Mouse (Mus musculus) heart, embryonic 16.5 days (tissue): ENCODE results near the gene Fcnb. TPM values are rescaled to one million over a fixed set of nuclear protein-coding genes. Genes with fewer than 3 reads are reported as not detected.

Experiments used
- ATAC-seq: fragments of 200-750 bp; cut with Nextera tagmentation; replicated peaks from 2 replicates; pipeline ENCODE4 v1.8.0; 2017; ENCODE audit warnings: moderate number of reproducible peaks; ENCODE audit not compliant: insufficient read depth, low FRiP score; ENCODE audit errors: extremely low read depth
- H3K27ac ChIP-seq: fragments of 300-500 bp; sonication (generic); 2 replicates; pipeline ENCODE4 v1.5.1; 2014; ENCODE audit warnings: mild to moderate bottlenecking, low read length, control low read depth, moderate library complexity
- H3K27me3 ChIP-seq: fragments of 300-500 bp; sonication (generic); 2 replicates; pipeline ENCODE4 v1.6.1; 2014; ENCODE audit warnings: low read length, mixed read lengths; ENCODE audit not compliant: control insufficient read depth, insufficient read depth
- H3K36me3 ChIP-seq: fragments of 300-500 bp; sonication (generic); 2 replicates; pipeline ENCODE4 v1.6.1; 2014; ENCODE audit not compliant: control insufficient read depth, insufficient read depth
- H3K4me1 ChIP-seq: fragments of 300-500 bp; sonication (generic); 2 replicates; pipeline ENCODE4 v1.6.1; 2014; ENCODE audit warnings: low read length, mixed read lengths; ENCODE audit not compliant: control insufficient read depth, insufficient read depth
- H3K4me2 ChIP-seq: fragments of 300-500 bp; sonication (generic); 2 replicates; pipeline ENCODE4 v1.6.1; 2014; ENCODE audit warnings: low read depth, mild to moderate bottlenecking, control low read depth, low read length
- H3K4me3 ChIP-seq: fragments of 300-500 bp; sonication (generic); 2 replicates; pipeline ENCODE4 v1.5.1; 2014; ENCODE audit warnings: mild to moderate bottlenecking, control low read depth, low read length
- H3K9ac ChIP-seq: fragments of 300-500 bp; sonication (generic); 2 replicates; pipeline ENCODE4 v1.6.1; 2014; ENCODE audit warnings: low read length, control low read depth
- H3K9me3 ChIP-seq: fragments of 300-500 bp; sonication (generic); replicated peaks from 2 replicates; pipeline ENCODE4 v1.6.1; 2016; ENCODE audit warnings: low read length; ENCODE audit not compliant: control insufficient read depth
- WGBS: fragments of 180-500 bp; shearing (Covaris S2); extraction: QIAGEN DNeasy Blood & Tissue Kit; methylation state at CpG from one replicate; pipeline ENCODE4 v1.1.7; 2014; 5-methylcytosine and 5-hydroxymethylcytosine counted together
- polyA plus RNA-seq: library from polyadenylated mRNA; unstranded; fragments of >200 nt; fragmentation: Nextera tagmentation; extraction: Ambion mirVana; gene quantifications from 2 replicates; pipeline ENCODE4 v1.2.1, GENCODE M21; 2015

Gene Fcnb
- polyA plus RNA-seq, 1 experiment from 2014 or later = 0.47 TPM

- Histone ChIP-seq H3K9ac (no peak overlapping the region), H3K4me3 (no peak overlapping the region), H3K27me3 (no peaks in the 10 kb centered on the region), H3K36me3 (no peaks in the 10 kb centered on the region), H3K9me3 (no peaks in the 10 kb centered on the region), H3K27ac (no peak overlapping the region), H3K4me1 (peaks cover 10% of the 10 kb centered on the region), H3K4me2 (no peak overlapping the region)
- no peak for ATAC-seq
- WGBS = 88% methylated on average over 10 of the region's 10 CpGs
Measured at GRCm38 (mm10) chr2:28039647-28040325, 44.9 kb downstream of the Fcnb start.

- Histone ChIP-seq H3K4me2 (no peak overlapping the region), H3K4me3 (no peak overlapping the region), H3K9ac (no peak overlapping the region), H3K27me3 (no peaks in the 10 kb centered on the region), H3K36me3 (no peaks in the 10 kb centered on the region), H3K9me3 (no peaks in the 10 kb centered on the region), H3K27ac (no peak overlapping the region), H3K4me1 (peaks cover 10% of the 10 kb centered on the region)
- no peak for ATAC-seq
- WGBS = 75% methylated on average over 14 of the region's 14 CpGs
Measured at GRCm38 (mm10) chr2:28038391-28039096, 46.1 kb downstream of the Fcnb start.

- Histone ChIP-seq H3K4me2 (no peak overlapping the region), H3K9me3 (no peaks in the 10 kb centered on the region), H3K27me3 (no peaks in the 10 kb centered on the region), H3K27ac (0 out of 2 replicates have a peak overlapping the region, but pooled peaks have one; percentile 7), H3K36me3 (no peaks in the 10 kb centered on the region), H3K4me1 (peaks cover 10% of the 10 kb centered on the region), H3K9ac (no peak overlapping the region), H3K4me3 (no peak overlapping the region)
- ATAC-seq = peak; percentile 49; the same call in 1 of the 2 replicates
- 48% methylated on average over 12 of the region's 12 CpGs for WGBS
Measured at GRCm38 (mm10) chr2:28037505-28038390, 46.9 kb downstream of the Fcnb start.

- Histone ChIP-seq H3K4me1 (peaks cover 10% of the 10 kb centered on the region), H3K9me3 (no peaks in the 10 kb centered on the region), H3K4me3 (no peak overlapping the region), H3K27ac (no peak overlapping the region), H3K36me3 (no peaks in the 10 kb centered on the region), H3K4me2 (no peak overlapping the region), H3K27me3 (no peaks in the 10 kb centered on the region), H3K9ac (no peak overlapping the region)
- 83% methylated on average over 13 of the region's 13 CpGs for WGBS
- ATAC-seq = no peak
Measured at GRCm38 (mm10) chr2:28036788-28037187, 47.9 kb downstream of the Fcnb start.

GRCm38 (mm10) chr2:28034011-28034710 lies 50.5 kb downstream of the Fcnb start:
- H3K27me3 ChIP-seq = no peaks in the 10 kb centered on the region
- H3K9me3 ChIP-seq = no peaks in the 10 kb centered on the region
- H3K27ac ChIP-seq = no peak overlapping the region
- no peak overlapping the region for H3K4me2 ChIP-seq
- H3K4me3 ChIP-seq = no peak overlapping the region
- WGBS = 80% methylated on average over 13 of the region's 13 CpGs
- no peak for ATAC-seq
- H3K36me3 ChIP-seq = no peaks in the 10 kb centered on the region; the same call in 1 of the 2 replicates
- H3K9ac ChIP-seq = no peak overlapping the region
- peaks cover 10% of the 10 kb centered on the region for H3K4me1 ChIP-seq

GRCm38 (mm10) chr2:28032469-28032868 lies 52.2 kb downstream of the Fcnb start:
- no peak overlapping the region for H3K9ac ChIP-seq
- no peaks in the 10 kb centered on the region for H3K9me3 ChIP-seq
- H3K36me3 ChIP-seq = peaks cover 3% of the 10 kb centered on the region; the same call in 1 of the 2 replicates
- H3K4me3 ChIP-seq = no peak overlapping the region
- H3K4me1 ChIP-seq = peaks cover 2% of the 10 kb centered on the region; the same call in 1 of the 2 replicates
- H3K27ac ChIP-seq = no peak overlapping the region
- ATAC-seq = no peak
- H3K27me3 ChIP-seq = no peaks in the 10 kb centered on the region
- H3K4me2 ChIP-seq = no peak overlapping the region
- 73% methylated on average over 11 of the region's 11 CpGs for WGBS

- no peaks in the 10 kb centered on the region for H3K9me3 ChIP-seq
- H3K4me3 ChIP-seq = no peak overlapping the region
- WGBS = 62% methylated on average over 9 of the region's 9 CpGs
- H3K9ac ChIP-seq = no peak overlapping the region
- peaks cover 6% of the 10 kb centered on the region; the same call in 1 of the 2 replicates for H3K36me3 ChIP-seq
- H3K27ac ChIP-seq = no peak overlapping the region
- no peaks in the 10 kb centered on the region for H3K4me1 ChIP-seq
- H3K4me2 ChIP-seq = no peak overlapping the region
- no peaks in the 10 kb centered on the region for H3K27me3 ChIP-seq
- ATAC-seq = no peak
Measured at GRCm38 (mm10) chr2:28031860-28032259, 52.8 kb downstream of the Fcnb start.
